Mouse (Mus musculus): Measurements from ENCODE around the gene Rap1gap.

Rap1gap gene

DNA sequence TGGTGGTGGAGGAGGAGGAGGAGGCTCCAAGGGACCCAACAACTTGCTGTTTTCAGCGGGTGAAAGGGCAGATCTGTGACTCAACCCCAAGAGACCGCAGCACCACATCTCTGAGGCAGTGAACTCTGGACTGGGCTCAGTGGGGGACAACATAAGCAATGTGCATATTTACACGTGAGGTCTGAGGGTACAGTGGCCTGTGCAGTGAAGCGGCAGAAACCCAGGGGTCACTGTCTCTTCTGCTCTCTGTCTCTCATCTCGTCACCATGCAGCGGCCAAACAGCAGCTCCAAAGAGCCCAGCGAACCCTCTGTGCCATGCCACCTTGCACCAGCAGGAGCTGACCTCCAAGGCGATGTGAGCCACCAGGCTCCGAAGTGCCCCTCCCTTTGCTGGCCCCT lies 82.6 kb downstream of the Rap1gap start:
- DNase-seq (ENCODE audit: low read depth): no peak

DNA sequence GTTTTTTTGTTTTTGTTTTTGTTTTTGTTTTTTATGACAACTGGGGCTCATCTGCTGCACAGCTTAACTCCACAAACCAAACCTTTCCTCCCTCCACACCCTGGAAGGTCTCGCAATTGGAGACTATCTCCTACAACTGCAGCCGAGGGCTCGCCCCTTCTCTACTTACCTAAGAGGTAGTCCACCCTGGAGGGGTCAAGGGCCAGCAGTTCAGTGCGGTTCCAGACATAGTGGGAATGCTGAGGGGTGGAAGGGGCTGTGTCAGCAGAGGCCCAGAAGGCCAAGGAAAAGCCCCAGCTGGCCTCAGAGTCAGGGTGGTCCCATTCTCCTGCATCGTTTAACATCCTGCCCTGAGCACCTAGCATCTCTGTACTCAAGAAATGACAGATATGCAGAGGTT lies 83.1 kb downstream of the Rap1gap start:
- no peak for DNase-seq (ENCODE audit: low read depth)

DNA sequence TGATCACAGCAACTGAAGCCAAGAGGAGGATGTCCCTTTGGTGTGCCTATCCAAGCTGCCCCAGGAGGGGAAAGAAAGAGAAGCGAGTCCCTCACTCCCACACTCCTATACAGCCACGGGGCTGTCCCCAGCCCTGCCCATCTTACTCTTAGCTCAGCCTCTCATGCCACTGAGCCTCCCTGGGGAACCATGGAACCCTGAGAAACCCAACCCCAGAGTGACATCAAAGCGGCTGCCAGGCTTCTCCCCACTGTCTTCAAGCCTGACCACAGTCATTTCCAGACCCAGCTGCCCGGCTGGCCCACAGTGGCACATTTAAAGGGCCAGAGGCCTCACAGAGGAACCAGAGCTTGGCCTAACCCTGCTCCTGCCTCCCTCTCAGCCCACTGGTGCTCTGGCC lies 84.2 kb downstream of the Rap1gap start:
- no peak for DNase-seq (ENCODE audit: low read depth)

DNA sequence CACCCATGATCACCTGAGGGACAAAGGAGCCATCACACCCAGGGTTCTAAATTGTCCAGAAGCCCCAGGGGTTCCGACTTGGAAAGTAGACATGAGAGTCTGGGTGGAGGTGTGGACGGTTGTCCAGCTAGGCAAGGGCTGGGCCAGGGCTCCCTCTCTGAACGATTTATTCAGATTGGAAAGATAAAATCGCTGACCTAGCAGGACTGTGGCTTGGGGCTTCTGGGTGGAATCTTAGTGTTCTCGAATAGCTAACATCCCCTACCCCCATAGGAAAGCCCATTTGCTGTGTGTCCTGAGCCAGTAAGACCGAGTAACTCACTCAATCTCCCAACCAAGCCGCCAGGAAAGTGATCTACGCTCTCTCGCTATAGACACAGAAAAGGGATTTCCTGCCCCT lies 85.2 kb downstream of the Rap1gap start:
- no peak for DNase-seq (ENCODE audit: low read depth)

DNA sequence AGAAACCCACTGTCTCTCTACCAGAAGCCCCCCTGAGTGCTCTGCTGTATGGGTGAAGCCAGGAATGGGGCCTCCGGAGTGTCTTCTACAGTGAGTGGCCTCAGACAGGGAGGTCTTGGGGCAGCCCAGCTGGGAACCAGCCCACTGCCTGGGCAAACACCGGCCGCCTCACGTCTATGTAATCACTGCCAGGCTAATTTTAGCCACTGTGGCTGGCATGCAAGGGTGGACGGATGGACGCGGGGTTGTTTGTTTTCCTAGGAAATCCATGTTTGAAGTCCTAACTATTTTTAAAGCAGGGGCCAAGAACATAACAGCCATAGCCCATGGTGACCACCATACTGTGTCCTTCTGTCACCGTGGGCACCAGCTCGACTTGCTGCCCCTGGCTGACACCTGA lies 85.6 kb downstream of the Rap1gap start:
- no peak for DNase-seq (ENCODE audit: low read depth)

DNA sequence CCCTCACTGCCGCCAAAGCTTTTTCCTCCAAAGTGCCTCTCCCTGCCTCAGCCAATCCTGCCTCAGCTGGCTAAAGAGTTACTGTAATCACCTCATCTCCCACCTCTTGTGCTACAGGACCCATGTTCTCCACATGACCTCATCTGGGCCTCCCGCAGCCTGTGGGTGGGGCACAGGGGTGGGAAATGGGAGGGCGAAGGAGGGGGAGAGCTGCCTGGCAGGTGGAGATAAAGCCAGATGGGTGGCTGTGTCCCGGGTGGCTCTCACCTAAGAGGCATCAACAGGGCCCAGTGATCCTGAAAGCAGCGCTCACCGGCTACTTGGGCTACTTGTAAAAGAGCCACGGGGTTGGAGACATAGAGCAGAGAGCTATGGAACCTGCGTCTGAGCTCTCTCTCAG lies 86.8 kb downstream of the Rap1gap start:
- no peak for DNase-seq (ENCODE audit: low read depth)

DNA sequence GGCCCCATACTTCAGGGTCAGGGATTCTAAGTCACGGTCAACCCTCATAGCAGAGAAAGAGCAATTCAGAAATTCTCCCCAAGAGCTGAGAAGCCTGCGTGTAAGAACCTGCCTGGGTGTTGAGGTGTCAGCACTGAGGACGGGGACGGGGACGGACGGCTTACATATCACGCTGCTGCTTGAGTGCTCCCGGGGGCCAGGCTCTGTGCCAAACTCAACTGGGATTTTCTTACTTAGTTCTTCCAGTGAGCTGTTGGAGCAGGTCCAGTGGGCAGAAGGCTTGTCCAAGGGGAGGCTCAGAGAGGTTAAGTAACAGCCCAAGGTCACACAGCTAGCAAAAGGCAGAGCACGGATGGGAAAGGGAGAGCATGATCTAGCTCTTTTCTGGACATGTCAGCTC lies 87.2 kb downstream of the Rap1gap start:
- no peak for DNase-seq (ENCODE audit: low read depth)

DNA sequence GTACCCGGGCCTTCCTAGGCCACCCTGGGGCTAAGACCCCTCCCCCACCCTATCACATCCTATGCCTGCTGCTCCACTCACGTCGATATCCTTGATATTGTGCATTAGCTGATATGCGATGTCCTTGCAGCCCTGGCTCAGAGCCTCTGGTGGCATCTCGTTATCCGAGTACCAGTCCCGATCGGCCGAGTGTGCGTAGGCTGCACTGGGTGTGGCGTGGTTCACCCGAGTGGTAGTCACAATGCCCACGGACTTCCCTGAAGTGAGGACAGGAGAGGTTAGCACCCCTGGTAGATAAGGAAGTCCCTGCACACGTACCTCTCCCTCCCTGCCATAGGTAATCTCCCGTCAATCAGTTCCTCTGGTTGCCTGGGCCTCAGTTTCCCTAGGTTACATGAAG lies 87.9 kb downstream of the Rap1gap start:
- DNase-seq (ENCODE audit: low read depth): no peak

DNA sequence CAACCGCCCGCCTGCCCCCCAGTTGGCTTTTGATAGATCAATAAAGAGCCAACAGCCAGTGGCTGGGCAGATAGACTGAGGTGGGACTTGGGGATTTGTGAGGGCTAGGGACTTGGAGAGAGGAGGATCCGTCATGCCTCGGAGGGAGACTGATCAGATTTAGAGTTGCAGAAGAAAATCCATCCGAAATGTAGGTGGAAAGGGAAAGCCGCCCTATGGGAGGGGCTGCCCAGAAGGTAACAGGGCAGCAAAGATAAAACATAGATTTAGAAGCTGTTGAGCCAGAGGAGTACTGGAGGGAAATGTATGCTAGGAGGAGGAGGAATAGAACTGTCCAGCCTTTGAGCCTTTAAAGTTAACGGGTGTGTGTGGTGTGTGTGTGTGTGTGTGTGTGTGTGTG lies 88.7 kb downstream of the Rap1gap start:
- DNase-seq (ENCODE audit: low read depth): no peak

DNA sequence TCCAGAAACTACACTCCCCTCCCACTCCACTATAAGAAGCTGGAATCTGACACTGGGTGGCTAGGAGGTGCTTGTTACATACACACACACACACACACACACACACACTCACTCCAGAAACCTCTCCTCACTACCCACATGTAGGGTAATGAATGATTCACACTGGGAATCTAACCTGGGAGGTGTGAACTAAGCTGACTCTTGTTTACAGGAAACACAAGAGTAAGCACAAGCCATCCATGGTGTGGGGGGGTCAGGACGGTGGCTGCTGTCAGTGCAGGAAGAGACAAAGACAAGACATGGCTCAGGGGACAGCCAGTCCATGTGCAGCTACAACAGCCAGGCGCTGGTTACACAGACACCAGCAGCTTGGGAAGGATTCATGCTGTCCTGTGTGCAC lies 89.9 kb downstream of the Rap1gap start:
- DNase-seq (ENCODE audit: low read depth): no peak

DNA sequence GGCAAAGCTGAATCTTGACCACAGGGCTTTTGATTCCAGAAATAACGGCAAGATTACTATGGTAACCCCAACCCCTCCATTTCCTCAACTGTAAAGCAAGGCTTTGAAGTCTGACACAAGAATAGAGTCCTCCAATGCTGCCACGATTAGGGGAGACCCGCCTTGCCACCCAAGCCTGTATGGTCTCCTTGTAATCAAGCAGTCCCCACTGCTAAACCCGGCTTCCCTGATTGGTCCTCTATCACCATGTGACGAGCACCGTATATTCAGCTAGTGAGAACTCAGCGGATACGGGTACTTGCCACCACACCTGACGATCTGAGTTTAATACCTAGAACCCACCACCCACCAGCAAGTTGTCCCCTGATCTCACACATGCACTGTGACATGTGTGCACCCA lies 98.4 kb downstream of the Rap1gap start:
- no peak for DNase-seq (ENCODE audit: low read depth)

DNA sequence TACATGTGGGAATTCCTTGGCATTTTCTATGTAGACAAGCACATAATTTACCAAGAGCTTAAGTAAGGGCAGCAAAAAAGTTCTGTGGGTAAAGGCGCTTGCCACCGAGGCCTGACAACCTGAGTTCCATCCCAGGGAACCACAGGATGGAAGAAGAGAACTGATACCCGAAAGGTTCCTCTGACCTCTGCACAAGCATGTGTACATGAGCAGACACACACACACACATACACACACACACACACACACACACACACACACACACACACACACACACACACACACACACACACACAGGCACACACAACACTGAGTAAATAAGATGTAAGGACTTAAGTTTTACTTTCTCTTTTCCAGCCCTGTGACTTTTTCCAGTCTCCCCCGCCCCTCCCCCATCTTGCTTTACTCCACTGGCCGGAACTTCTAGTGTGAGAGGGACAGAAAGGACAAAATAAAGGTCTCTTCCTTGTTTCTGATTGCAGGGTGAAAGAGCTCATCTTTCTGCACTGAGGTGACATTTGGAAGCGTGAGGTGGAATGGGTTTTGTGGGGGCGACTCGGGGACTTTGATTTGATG lies 99.5 kb downstream of the Rap1gap start:
- DNase-seq (ENCODE audit: low read depth): no peak

DNA sequence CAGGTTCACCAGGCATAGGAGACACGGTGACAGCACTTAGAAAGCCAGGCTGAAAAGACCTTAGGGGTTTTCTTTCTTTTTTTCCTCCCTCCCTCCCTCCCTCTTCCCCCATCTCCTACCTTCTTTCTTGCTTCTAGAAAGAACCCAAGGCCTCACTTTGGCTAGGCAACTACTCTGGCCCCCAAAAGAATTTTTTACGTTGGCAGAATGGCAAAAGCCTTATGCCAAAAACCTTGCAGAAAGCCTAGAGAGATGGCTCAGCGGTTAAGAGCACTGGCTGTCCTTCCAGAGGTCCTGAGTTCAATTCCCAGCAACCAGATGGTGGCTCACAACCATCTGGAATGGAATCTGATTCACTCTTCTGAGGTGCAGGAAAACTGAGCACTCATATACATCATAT lies 100.1 kb downstream of the Rap1gap start:
- no peak for DNase-seq (ENCODE audit: low read depth)

DNA sequence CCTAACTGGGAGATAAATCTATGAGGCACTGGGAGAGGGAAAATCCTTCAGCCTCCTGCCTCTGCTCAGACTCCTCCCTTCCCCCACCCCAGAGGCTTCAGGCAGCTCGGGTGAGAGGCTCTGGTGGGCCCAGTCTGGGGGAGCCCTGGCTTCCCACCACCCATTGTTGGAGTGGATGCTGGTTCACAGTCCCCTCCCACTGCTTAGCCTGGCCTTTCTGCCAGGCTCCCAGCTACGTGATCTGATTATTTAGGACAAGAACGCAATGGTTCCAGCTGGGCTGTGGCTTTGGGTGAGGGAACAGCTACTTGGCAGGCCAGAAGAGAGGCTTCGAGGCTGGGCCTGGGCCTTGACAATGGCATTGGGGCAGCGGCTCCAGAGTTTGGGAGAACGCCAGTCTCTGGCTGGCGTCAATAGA lies 101.0 kb downstream of the Rap1gap start:
- DNase-seq (ENCODE audit: low read depth): no peak

DNA sequence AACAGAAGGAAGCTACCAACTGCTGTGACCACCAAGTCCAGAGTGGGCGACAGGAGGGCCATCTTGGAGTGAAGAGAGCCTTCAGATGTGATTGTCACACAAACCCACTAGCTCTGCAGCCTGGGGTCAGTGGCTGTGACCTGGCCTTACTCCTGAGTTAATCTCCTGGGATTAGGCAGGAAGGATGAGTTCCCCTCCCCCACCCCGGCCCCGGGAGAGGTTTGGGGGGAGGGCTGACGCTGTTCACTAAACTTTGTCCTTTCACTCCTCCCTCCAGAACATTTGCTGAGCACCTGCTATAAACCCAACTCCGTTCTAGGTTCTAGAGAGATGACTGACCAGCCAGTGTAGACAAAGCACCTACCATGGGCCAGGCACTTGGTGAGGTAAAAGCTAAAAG lies 101.8 kb downstream of the Rap1gap start:
- DNase-seq (ENCODE audit: low read depth): no peak

DNA sequence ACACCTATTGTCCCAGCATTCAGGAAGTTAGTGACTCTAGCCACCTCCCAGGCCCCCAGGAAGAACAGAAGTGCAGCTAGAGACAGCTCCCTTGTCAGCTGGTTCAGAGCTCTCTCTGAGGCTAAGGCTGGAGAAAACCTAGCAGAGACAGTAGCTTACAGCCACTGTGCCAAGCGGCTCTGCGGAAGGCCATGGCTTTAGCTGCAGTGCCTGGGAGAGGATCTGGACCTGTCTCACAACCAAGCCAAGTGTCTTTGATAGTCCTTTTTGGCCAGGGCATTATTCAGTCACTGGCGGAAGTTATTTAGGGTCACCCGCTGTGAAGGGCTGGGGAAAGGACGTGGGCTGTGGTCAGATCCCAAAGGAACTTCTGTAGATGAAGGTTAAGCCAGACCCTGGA lies 103.9 kb downstream of the Rap1gap start:
- no peak for DNase-seq (ENCODE audit: low read depth)

DNA sequence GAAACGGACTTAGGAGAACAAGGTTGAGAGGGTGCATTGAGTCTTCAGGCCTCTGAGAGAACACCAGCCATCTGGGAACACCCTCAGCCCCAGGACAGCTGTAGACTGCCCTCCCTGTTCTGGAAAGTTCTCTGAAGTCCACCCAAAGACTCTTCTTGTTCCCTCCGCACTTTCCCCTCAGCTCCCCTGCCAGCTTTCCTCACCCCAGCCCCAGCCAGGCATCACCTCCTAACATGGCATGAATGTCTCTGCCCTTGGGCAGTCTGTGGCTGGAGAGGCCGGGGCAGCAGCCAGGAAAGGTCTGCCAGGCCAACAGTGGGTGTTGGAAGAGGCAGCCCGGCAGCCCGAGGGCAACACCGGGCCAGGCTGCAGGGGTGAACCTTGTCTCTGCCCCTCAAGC lies 104.3 kb downstream of the Rap1gap start:
- DNase-seq (ENCODE audit: low read depth): no peak

DNA sequence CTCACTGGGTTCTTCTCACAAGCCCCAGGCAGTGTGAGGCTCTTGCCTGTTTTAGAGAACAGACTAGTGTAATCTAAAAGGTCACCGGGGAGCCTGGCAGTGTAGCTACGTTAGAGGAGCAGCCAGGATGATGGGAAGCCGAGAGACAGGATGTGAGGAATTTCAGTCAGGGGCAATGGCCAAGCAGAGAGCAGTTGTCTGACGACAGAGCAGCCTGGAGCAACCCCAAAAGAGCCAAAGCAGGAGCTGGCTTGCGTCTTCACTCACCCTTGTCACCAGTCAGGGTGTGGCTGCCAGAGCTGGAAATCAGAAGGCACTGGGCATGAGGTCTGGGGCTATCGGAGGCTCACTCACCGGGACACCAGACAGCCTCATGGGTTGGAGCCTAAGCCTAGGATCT lies 105.1 kb downstream of the Rap1gap start:
- no peak for DNase-seq (ENCODE audit: low read depth)

DNA sequence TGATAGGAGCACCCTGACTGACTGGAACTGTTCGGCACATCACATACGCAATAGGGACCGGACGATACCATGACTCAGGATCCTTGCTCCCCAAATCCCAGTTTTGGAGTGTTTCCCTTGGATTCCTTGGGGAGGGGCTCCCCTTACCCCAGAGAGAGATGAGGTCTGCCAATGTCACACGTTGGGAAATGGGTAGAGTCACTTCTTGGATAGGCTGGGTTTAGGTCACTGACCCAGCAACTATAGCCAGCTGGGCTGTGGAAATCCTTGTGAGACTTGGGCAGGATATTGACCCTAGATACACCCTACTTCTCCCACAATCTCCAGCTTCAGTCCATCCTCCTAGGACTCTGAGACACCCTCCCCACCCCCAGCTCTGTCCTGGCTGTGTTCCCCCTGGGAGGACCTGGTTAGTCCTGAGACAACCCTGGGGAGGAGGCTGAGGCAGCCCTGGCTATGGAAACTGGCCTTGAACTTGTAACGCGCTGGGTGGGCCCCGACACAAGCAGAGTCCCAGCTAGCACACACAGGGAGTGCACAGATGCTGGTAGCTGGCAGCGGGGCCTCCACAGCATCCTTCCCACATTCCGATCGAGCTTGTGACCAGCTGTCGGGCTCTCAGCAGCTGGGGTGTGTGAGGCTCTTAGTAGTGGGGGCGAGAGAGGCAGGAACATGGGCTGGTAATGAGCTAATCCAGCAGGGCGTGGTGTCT lies 106.5 kb downstream of the Rap1gap start:
- no peak for DNase-seq (ENCODE audit: low read depth)

DNA sequence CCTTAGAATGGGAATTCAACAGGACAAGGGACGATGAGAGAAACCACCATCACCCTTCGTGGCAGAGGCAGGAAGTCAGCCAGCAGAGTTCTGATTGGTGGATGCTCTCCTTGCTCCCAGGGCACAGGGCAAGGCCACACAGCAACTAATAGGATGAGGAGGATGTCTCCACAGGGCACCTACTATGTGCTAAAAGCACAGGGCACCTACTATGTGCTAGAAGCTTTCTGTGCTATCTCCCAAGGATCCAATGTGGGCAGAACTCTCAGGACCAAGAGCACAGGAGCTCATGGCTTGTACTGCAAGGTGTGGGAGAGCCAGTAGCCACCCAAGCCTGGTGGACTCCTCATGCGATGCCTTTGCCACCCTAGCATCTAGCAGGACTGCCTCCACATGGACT lies 107.2 kb downstream of the Rap1gap start:
- DNase-seq (ENCODE audit: low read depth): no peak

DNA sequence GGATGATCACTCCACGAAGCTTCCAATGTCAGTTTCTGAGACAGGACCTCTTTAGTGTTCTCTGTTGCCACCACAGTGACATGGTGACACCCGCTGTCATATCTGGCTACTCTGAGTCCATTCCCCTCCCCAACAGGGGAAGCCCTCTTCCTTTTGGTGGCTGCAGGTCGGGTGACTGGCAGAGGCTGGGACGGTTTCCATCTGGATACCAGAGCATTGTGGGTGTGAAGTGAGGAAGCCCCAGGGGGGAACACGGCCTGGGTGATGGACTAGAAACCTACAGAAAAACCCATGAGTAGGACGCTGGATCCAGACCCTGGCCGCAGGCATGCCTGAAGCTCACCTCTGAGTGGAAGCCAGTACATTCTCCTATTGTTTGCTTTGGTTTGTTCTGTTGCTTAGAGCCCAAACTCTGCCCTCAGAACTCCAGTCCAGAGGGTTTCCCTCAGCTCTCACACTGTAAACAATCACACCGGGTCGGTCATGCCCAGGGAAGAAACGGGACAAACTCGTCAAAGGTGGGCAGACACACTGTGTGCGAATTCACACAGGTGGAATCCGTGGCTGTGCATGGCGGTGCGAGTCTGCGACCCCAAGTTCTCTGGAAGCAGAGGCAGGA lies 108.0 kb downstream of the Rap1gap start:
- DNase-seq (ENCODE audit: low read depth): no peak

DNA sequence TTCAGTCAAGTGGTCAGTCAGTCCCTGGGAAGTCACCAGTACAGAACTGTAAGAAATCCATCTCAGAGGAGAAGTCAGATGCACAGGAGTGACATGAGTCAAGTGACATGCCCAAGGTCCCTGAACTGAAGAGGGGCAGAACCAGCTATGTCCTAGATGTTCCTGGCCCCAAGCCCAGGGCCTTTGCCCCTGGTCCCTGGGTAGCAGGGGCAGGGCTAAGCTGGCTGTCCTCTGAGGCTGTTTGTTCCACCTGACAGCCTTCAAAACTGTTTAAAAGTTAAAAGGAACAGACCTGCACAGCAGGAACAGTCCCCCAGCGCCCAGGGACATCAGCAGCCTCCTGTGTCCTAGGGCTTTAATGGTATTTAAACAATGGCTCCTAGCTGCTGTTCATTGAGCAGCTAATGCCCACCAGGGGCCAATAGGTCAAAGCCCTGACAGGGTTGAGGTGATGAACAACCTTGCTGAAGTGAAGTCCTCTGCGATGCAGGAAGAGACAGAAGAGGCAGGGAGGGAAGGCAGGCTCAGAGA lies 108.9 kb downstream of the Rap1gap start:
- DNase-seq (ENCODE audit: low read depth): no peak

DNA sequence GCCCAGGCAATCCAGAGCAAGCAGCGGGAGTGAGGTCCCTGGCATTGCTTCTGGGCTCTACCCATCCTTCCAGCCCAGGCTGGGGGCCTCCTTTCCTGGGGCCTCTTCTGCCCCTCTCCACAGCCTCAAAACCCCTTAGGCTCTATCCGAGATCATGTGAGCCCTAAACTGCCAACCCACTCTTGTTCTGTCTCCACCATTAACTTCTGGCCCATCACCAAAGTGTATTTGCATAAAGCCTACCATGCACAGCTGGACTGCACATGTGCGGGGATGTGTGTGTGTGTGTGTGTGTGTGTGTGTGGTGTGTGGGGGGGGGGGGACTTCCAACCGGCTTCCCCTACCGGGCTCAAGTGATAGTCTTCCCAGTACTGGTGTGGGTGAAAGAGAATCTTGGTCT lies 109.5 kb downstream of the Rap1gap start:
- no peak for DNase-seq (ENCODE audit: low read depth)

DNA sequence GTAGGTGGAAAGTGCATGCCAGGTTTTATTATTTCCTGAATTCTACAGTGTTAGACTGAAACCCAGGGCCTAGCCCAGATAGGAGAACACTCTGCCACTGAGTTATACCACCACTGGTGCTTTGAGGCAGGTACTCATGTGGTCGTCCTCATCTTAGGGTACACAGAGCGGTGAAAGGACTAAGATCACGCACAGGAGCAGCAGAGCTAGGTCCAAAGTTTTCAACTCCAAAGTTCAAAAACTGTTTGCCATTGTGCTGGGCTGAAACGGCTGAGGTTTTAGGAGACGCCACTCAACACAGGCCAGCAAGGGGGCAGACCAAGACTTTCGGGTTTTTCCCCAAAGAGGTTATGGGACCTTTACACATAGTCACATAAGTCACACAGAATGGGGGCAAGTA lies 110.0 kb downstream of the Rap1gap start:
- no peak for DNase-seq (ENCODE audit: low read depth)
